Mouse (Mus musculus): Measurements from ENCODE around the gene Sin3b.

Sin3b gene

DNA sequence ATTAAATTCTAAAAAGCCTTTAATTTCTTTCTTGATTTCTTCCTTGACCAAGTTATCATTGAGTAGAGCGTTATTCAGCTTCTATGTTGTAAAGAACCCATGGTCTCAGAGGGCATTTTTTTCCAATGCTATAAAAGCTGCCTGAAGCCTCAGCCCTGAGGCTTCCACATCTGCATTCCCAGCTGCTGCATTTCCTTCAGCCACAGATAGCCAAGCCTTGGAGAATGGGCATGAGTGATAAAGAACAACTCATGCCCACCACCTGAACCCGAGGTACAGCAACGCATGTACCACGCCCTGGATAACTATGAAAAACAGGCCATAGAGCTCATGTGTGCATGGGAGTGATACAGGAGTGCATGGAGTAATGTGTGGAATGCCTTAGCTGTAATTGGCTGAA, 57.6 kb downstream of the Sin3b start:
- Histone ChIP-seq H3K9me3 (ENCODE audit: low read length) (no peaks in the 10 kb centered on the region), H3K36me3 (ENCODE audit: insufficient read depth, low read length) (no peaks in the 10 kb centered on the region), H3K4me3 (replicated peaks; ENCODE audit: low read length) (no peak overlapping the region), H3K4me1 (replicated peaks; ENCODE audit: low read depth, low read length) (no peaks in the 10 kb centered on the region), H3K27me3 (ENCODE audit: insufficient read depth, low read length) (no peaks in the 10 kb centered on the region)
- TF ChIP-seq NANOG (IDR thresholded peaks at IDR 0.05; ENCODE audit: borderline replicate concordance, low read length) (no peak), CTCF (conservative IDR thresholded peaks at IDR 0.05; ENCODE audit: low read length) (no peak), POU5F1 (IDR thresholded peaks at IDR 0.05; ENCODE audit: borderline replicate concordance, low read length) (no peak)

DNA sequence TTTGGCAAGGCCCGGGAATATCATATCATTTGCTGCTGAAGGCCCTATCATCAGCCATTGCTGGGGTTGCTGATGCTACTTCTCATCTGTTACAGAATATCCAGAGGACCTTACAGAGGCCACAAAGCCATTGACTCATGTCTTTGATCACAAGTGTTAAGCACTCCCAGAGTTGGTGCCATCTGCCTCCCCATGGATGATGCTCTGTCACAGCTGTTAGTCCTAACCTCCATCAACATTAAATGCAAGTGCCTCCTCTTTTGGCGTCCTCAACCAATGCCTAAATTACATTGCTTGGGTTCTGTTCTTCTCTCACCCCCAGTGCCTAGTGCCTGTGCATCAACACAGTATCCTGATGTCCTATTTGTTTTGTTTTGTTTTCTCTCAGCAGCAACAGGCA, 78.5 kb downstream of the Sin3b start:
- Histone ChIP-seq H3K36me3 (ENCODE audit: insufficient read depth, low read length) (no peaks in the 10 kb centered on the region), H3K4me3 (replicated peaks; ENCODE audit: low read length) (no peak overlapping the region), H3K9me3 (ENCODE audit: low read length) (no peaks in the 10 kb centered on the region), H3K4me1 (replicated peaks; ENCODE audit: low read depth, low read length) (no peaks in the 10 kb centered on the region), H3K27me3 (ENCODE audit: insufficient read depth, low read length) (no peaks in the 10 kb centered on the region)
- TF ChIP-seq NANOG (IDR thresholded peaks at IDR 0.05; ENCODE audit: borderline replicate concordance, low read length) = no peak
- TF ChIP-seq CTCF (conservative IDR thresholded peaks at IDR 0.05; ENCODE audit: low read length) = no peak
- no peak for TF ChIP-seq POU5F1 (IDR thresholded peaks at IDR 0.05; ENCODE audit: borderline replicate concordance, low read length)
